Mouse (Mus musculus): Measurements from ENCODE around the gene Prkx.

Prkx gene

GRCm38 (mm10) chrX:77796238-77796835 lies at the start of gene Prkx:
Prkx (minus strand) TSS chrX:77796278.
- no peak for DNase-seq

- DNase-seq, result peak; percentile 29 to 43
Measured at GRCm38 (mm10) chrX:77812031-77812430, 16.0 kb upstream of the Prkx start.

- peak; percentile 63 to 81 for DNase-seq
Measured at GRCm38 (mm10) chrX:77810608-77811206, 14.6 kb upstream of the Prkx start.

GRCm38 (mm10) chrX:77808602-77809001 lies 12.5 kb upstream of the Prkx start:
- DNase-seq, result peak; percentile 16 to 61

GRCm38 (mm10) chrX:77802293-77802692 lies 6.2 kb upstream of the Prkx start:
- no peak for DNase-seq

- no peak for DNase-seq
Measured at GRCm38 (mm10) chrX:77801543-77801942, 5.5 kb upstream of the Prkx start.

- no peak for DNase-seq
Measured at GRCm38 (mm10) chrX:77799554-77799953, 3.5 kb upstream of the Prkx start.

- DNase-seq, result no peak
Measured at GRCm38 (mm10) chrX:77797801-77798200, 1.7 kb upstream of the Prkx start.

GRCm38 (mm10) chrX:77796916-77797315 lies 838 bp upstream of the Prkx start:
- DNase-seq, result no peak

GRCm38 (mm10) chrX:77795858-77796174 lies 262 bp downstream of the Prkx start:
- peak; percentile 90 for DNase-seq

GRCm38 (mm10) chrX:77794962-77795857 lies 868 bp downstream of the Prkx start:
- peak; percentile 37 to 49 for DNase-seq

- no peak for DNase-seq
Measured at GRCm38 (mm10) chrX:77788675-77789074, 7.4 kb downstream of the Prkx start.

GRCm38 (mm10) chrX:77786354-77786753 lies 9.7 kb downstream of the Prkx start:
- DNase-seq, result no peak

GRCm38 (mm10) chrX:77777822-77778221 lies 18.3 kb downstream of the Prkx start:
- peak; percentile 18 for DNase-seq

- DNase-seq, result no peak
Measured at GRCm38 (mm10) chrX:77765153-77765552, 30.9 kb downstream of the Prkx start.

- DNase-seq, result no peak
Measured at GRCm38 (mm10) chrX:77744260-77744659, 51.8 kb downstream of the Prkx start.

- DNase-seq, result peak; percentile 36 to 51
Measured at GRCm38 (mm10) chrX:77741383-77741782, 54.7 kb downstream of the Prkx start.

- DNase-seq, result no peak
Measured at GRCm38 (mm10) chrX:77733930-77734536, 62.0 kb downstream of the Prkx start.

- DNase-seq, result peak; percentile 46 to 49
Measured at GRCm38 (mm10) chrX:77720298-77720697, 75.8 kb downstream of the Prkx start.

Measured in cerebellum, postnatal 14 days (tissue).